Mouse (Mus musculus): Measurements from ENCODE around the gene Sox14. TPM values are rescaled to one million over a fixed set of nuclear protein-coding genes. Genes with fewer than 3 reads are reported as not detected.

The Sox14 gene
- polyA plus RNA-seq, 1 experiment from 2014 or later: 10.0 TPM

DNA sequence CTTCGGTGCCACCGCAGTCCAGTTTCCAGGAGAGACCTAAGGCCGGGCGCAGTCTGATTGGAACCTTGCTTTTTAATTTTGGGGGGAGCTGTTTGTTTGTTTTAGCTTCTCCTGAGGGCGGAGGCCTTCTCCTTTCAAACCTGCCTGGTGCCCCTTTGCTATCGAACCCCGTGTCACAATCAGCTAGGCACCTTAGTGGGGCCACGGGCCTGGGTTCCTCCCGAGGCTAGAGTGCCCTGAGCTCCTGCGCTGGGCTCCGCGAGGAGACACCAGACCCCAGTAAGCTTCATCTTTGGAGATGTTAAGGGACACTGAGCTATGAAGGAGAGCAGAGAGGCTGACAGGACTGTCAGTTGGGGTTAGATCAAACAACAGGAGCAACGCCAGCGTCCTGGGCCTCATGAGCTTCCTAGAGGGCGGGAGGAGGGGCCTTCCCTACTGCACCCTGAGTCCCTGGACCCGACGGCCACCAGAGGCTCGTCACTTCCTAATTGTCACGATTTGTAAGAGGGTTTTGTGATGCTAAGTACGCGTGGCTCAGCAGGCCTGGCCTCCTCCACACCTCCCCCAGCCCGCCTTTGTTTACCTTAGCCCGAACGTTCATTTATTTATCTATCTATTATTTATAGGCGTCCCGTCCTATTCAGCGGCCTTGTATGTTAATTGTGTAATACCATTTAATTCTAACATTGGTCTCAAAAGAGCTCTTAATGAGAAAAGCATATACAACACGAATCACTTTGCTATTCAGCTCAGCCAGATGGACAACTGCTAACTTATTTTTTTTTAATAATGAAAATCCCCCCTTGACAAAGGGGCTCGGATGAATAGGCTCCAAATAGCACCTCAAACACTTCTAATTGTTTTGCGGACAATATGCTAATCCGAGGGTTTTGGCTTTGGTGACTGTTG lies 3.5 kb downstream of the Sox14 start:
- H3K4me1 ChIP-seq (ENCODE audit: control insufficient read depth, insufficient read depth, low read depth, low read length): peaks cover 27% of the 10 kb centered on the region
- H3K36me3 ChIP-seq (ENCODE audit: control insufficient read depth, insufficient read depth, low read length): no peaks in the 10 kb centered on the region
- H3K9me3 ChIP-seq (ENCODE audit: control insufficient read depth, low read length): no peaks in the 10 kb centered on the region
- no peak overlapping the region for H3K4me2 ChIP-seq (ENCODE audit: low read length)
- H3K9ac ChIP-seq (ENCODE audit: low read depth, low read length): no peak overlapping the region
- H3K4me3 ChIP-seq (ENCODE audit: low read length): no peak overlapping the region; the same call in 1 of the 2 replicates
- no peak for ATAC-seq
- H3K27me3 ChIP-seq (replicated peaks; ENCODE audit: control insufficient read depth, insufficient read depth, low read length): peaks cover 38% of the 10 kb centered on the region
- 2% methylated on average over 28 of the region's 31 CpGs for WGBS
- peak overlapping the region; percentile 47; the same call in 1 of the 2 replicates for H3K27ac ChIP-seq (ENCODE audit: low read depth, low read length)

GRCm38 (mm10) chr9:99871556-99872203 lies 4.3 kb downstream of the Sox14 start:
- H3K9me3 ChIP-seq (ENCODE audit: control insufficient read depth, low read length): no peaks in the 10 kb centered on the region
- ATAC-seq: no peak
- peaks cover 21% of the 10 kb centered on the region for H3K4me1 ChIP-seq (ENCODE audit: control insufficient read depth, insufficient read depth, low read depth, low read length)
- no peaks in the 10 kb centered on the region for H3K36me3 ChIP-seq (ENCODE audit: control insufficient read depth, insufficient read depth, low read length)
- under 1% methylated on average over 34 of the region's 34 CpGs for WGBS
- peak overlapping the region; percentile 47; the same call in 1 of the 2 replicates for H3K27ac ChIP-seq (ENCODE audit: low read depth, low read length)
- H3K4me2 ChIP-seq (ENCODE audit: low read length): peak overlapping the region; percentile 26
- H3K27me3 ChIP-seq (replicated peaks; ENCODE audit: control insufficient read depth, insufficient read depth, low read length): peaks cover 36% of the 10 kb centered on the region
- H3K9ac ChIP-seq (ENCODE audit: low read depth, low read length): 0 out of 2 replicates have a peak overlapping the region, but pooled peaks have one; percentile 13
- peak overlapping the region; percentile 14 for H3K4me3 ChIP-seq (ENCODE audit: low read length)

- Histone ChIP-seq H3K36me3 (ENCODE audit: control insufficient read depth, insufficient read depth, low read length) (no peaks in the 10 kb centered on the region), H3K4me3 (ENCODE audit: low read length) (peak overlapping the region; percentile 14), H3K4me1 (ENCODE audit: control insufficient read depth, insufficient read depth, low read depth, low read length) (peaks cover 16% of the 10 kb centered on the region), H3K27me3 (replicated peaks; ENCODE audit: control insufficient read depth, insufficient read depth, low read length) (peaks cover 40% of the 10 kb centered on the region), H3K4me2 (ENCODE audit: low read length) (peak overlapping the region; percentile 26), H3K27ac (ENCODE audit: low read depth, low read length) (no peak overlapping the region), H3K9ac (ENCODE audit: low read depth, low read length) (no peak overlapping the region), H3K9me3 (ENCODE audit: control insufficient read depth, low read length) (no peaks in the 10 kb centered on the region)
- no peak for ATAC-seq
- under 1% methylated on average over 37 of the region's 37 CpGs for WGBS
Observed at GRCm38 (mm10) chr9:99870780-99871555, 5.0 kb downstream of the Sox14 start.

DNA sequence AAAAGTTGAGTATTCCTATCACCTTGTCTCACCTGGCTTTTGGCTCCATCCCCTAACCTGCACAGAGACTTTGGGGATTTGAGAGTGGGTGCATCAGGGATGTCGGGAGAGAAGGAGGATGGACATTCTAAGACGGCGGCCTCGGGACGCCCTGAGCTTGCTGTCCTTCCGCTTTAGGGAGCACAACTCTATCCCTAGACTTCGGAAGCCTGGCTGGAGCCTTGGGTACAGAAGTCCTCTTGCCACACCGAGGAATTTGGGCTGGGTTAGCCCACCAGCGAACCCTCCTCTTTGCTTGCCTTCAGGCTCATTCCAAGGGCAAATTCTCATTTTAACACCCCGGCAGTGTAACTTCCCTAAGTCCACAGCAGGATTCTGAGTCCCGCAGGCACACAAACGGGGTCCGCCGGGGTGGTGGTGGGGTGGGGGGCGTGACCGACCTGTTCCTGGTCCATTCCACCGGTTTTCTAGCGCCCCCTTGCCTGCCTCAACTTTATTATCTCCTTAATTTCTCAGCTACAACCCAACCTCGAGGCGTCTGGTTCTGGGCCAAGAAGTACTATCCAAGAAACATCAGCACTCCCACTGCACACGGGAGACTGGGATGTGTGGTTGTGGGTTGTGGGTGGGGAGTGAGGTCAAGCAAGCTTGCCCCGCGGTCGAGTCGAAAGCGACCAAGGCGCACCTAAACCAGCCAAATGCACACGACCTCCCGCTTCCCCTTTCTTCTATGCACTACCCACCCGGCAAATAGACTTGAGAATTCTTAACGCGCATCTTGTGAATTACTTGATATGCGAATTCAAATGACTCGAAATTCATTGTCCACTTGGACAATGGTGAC lies 5.8 kb downstream of the Sox14 start:
- H3K4me3 ChIP-seq (ENCODE audit: low read length): no peak overlapping the region
- under 1% methylated on average over 34 of the region's 34 CpGs for WGBS
- H3K27me3 ChIP-seq (replicated peaks; ENCODE audit: control insufficient read depth, insufficient read depth, low read length): peaks cover 44% of the 10 kb centered on the region
- H3K36me3 ChIP-seq (ENCODE audit: control insufficient read depth, insufficient read depth, low read length): no peaks in the 10 kb centered on the region
- ATAC-seq: no peak
- H3K9ac ChIP-seq (ENCODE audit: low read depth, low read length): no peak overlapping the region
- H3K4me1 ChIP-seq (ENCODE audit: control insufficient read depth, insufficient read depth, low read depth, low read length): peaks cover 13% of the 10 kb centered on the region
- H3K4me2 ChIP-seq (ENCODE audit: low read length): 0 out of 2 replicates have a peak overlapping the region, but pooled peaks have one; percentile 8
- H3K27ac ChIP-seq (ENCODE audit: low read depth, low read length): no peak overlapping the region
- H3K9me3 ChIP-seq (ENCODE audit: control insufficient read depth, low read length): no peaks in the 10 kb centered on the region

- 0 out of 2 replicates have a peak overlapping the region, but pooled peaks have one; percentile 20 for H3K9ac ChIP-seq (ENCODE audit: low read depth, low read length)
- H3K4me3 ChIP-seq (ENCODE audit: low read length): no peak overlapping the region; the same call in 1 of the 2 replicates
- H3K27me3 ChIP-seq (replicated peaks; ENCODE audit: control insufficient read depth, insufficient read depth, low read length): peaks cover 43% of the 10 kb centered on the region
- H3K27ac ChIP-seq (ENCODE audit: low read depth, low read length): no peak overlapping the region
- H3K9me3 ChIP-seq (ENCODE audit: control insufficient read depth, low read length): no peaks in the 10 kb centered on the region
- under 1% methylated on average over 29 of the region's 29 CpGs for WGBS
- peak; percentile 54; the same call in 1 of the 2 replicates for ATAC-seq
- peak overlapping the region; percentile 18 for H3K4me2 ChIP-seq (ENCODE audit: low read length)
- H3K36me3 ChIP-seq (ENCODE audit: control insufficient read depth, insufficient read depth, low read length): no peaks in the 10 kb centered on the region
- H3K4me1 ChIP-seq (ENCODE audit: control insufficient read depth, insufficient read depth, low read depth, low read length): peaks cover 13% of the 10 kb centered on the region
Observed at GRCm38 (mm10) chr9:99869275-99869674, 6.7 kb downstream of the Sox14 start.

DNA sequence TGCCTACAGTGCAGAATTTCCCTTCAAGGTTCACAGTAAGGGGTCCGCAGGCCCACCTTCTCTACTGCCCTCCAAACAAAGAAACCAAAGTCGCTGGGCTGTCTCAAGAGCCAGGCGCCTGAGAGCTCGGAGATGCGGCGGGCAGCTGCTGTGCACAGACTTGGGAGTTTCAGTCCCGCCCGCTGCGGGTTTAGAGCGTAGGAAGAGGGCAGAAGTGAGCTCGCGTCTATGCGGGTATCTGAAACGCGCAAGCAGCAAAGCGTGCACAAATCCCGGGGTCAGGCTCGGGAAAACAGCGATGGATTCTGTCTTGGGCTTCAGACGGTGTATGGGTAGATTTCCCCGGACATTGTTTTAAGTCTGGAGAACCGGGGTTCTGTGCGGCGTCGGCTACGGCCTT lies 7.4 kb downstream of the Sox14 start:
- Histone ChIP-seq H3K9me3 (ENCODE audit: control insufficient read depth, low read length) (no peaks in the 10 kb centered on the region), H3K4me3 (ENCODE audit: low read length) (peak overlapping the region; percentile 24), H3K27me3 (replicated peaks; ENCODE audit: control insufficient read depth, insufficient read depth, low read length) (peaks cover 41% of the 10 kb centered on the region), H3K36me3 (ENCODE audit: control insufficient read depth, insufficient read depth, low read length) (no peaks in the 10 kb centered on the region), H3K27ac (ENCODE audit: low read depth, low read length) (no peak overlapping the region), H3K4me2 (ENCODE audit: low read length) (peak overlapping the region; percentile 43), H3K4me1 (ENCODE audit: control insufficient read depth, insufficient read depth, low read depth, low read length) (peaks cover 13% of the 10 kb centered on the region), H3K9ac (ENCODE audit: low read depth, low read length) (no peak overlapping the region)
- WGBS: under 1% methylated on average over 26 of the region's 26 CpGs
- no peak for ATAC-seq

- Histone ChIP-seq H3K27me3 (replicated peaks; ENCODE audit: control insufficient read depth, insufficient read depth, low read length) (peaks cover 36% of the 10 kb centered on the region), H3K9me3 (ENCODE audit: control insufficient read depth, low read length) (no peaks in the 10 kb centered on the region), H3K9ac (ENCODE audit: low read depth, low read length) (no peak overlapping the region), H3K27ac (ENCODE audit: low read depth, low read length) (no peak overlapping the region), H3K4me2 (ENCODE audit: low read length) (no peak overlapping the region), H3K36me3 (ENCODE audit: control insufficient read depth, insufficient read depth, low read length) (no peaks in the 10 kb centered on the region), H3K4me1 (ENCODE audit: control insufficient read depth, insufficient read depth, low read depth, low read length) (peaks cover 13% of the 10 kb centered on the region), H3K4me3 (ENCODE audit: low read length) (no peak overlapping the region)
- no peak for ATAC-seq
- WGBS: 1% methylated on average over 11 of the region's 11 CpGs
Observed at GRCm38 (mm10) chr9:99868054-99868453, 7.9 kb downstream of the Sox14 start.

GRCm38 (mm10) chr9:99862936-99863335 lies 13.0 kb downstream of the Sox14 start:
- WGBS: 80% methylated on average over 9 of the region's 9 CpGs
- peaks cover 23% of the 10 kb centered on the region for H3K27me3 ChIP-seq (replicated peaks; ENCODE audit: control insufficient read depth, insufficient read depth, low read length)
- no peak for ATAC-seq
- no peak overlapping the region for H3K27ac ChIP-seq (ENCODE audit: low read depth, low read length)
- H3K4me2 ChIP-seq (ENCODE audit: low read length): no peak overlapping the region
- H3K4me3 ChIP-seq (ENCODE audit: low read length): no peak overlapping the region
- H3K36me3 ChIP-seq (ENCODE audit: control insufficient read depth, insufficient read depth, low read length): no peaks in the 10 kb centered on the region
- H3K9ac ChIP-seq (ENCODE audit: low read depth, low read length): no peak overlapping the region
- no peaks in the 10 kb centered on the region for H3K9me3 ChIP-seq (ENCODE audit: control insufficient read depth, low read length)
- no peaks in the 10 kb centered on the region for H3K4me1 ChIP-seq (ENCODE audit: control insufficient read depth, insufficient read depth, low read depth, low read length)
